Mouse (Mus musculus) inflammation-experienced regulatory T-cells, adult 6 months (primary cell): ENCODE measurements around the gene Nfkbie. TPM values are rescaled to one million over a fixed set of nuclear protein-coding genes. Genes with fewer than 3 reads are reported as not detected.

Experiments used
- ATAC-seq: one replicate; pipeline ENCODE4 v1.8.0; 2017
- polyA plus RNA-seq, 3 experiments: library from polyadenylated mRNA; unstranded; fragments of 100-300 nt; shearing (Covaris generic); gene quantifications; one replicate each; pipeline ENCODE4 v1.2.1; 2017

Nfkbie gene
- polyA plus RNA-seq, 3 experiments from 2014 or later, result 35.1 to 44.1 (median 43.1) TPM

GRCm38 (mm10) chr17:45582715-45583355 lies 27.3 kb downstream of the Nfkbie start:
- ATAC-seq, result no peak

DNA sequence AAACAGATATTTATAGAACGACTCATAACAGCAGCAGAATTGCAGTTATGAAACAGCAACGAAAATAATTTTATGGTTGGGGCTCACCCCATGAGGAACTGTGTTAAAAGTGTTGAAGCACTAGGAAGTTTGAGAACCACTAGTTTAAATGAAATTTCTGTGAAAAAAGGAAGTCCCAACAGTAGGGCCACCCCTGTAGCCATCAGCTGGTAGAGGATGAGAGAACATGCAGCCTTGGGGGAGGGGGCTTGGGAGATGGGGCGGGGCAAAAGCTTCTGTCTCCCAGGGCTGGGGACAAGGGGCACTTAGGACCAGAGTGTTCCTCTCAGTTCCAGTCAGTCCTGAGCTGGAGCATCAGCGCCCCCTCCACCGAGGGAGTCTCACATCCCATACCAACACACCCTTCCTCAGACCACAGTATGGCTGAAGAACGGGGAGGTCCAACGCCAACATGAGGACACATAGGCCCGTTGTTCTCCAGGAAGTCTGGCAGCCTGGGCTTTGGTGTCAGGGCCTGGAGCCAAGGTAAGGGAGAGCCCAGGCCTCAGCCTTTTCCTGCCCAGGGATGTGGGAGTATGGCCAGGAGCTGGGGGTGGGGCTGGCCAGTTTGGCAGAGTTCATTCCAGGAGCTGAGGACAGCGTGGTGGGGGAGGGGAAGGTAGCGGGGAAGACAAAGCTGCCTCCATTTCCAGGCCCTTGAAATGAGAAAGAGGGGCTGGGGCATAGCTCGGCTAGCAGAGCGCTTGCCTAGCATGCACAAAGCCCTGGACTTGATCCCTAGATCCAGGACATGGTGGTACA lies 28.8 kb downstream of the Nfkbie start:
- ATAC-seq, result no peak

DNA sequence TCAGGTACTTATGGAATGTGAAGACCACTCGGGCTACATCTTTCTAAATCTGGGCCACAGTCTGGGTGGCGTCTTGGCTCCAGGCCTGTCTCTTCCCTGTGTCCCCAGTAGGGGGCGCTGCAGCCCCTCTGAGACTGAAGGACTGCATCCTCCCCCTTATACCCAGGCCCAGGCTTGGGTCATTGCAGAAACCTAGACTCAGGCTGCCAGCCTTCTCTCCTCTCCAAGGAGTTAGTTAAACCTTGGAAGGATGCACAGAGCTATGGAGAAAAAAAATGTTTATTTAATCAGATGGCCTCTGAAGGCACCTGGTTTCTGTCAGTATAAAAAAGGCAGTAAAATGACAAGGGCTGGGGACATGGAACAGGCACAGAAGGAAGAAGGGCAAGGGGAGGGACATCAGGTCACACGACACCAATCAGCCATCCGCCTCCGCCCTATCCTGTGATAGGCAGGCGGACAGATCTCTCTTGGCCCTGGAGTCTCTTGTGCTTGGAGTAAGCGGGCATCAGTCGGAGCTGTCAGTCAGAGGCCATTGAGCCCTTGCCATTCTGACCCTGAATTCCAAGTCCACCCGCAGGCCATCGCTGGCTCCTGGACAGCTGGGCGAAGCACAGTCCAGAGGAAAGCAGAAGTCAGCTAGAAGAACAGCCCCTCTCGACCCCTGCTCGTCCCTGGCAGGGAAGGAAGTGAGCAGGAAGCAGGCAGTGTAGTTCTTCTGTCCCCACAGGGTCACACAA lies 29.6 kb downstream of the Nfkbie start:
- no peak for ATAC-seq

- no peak for ATAC-seq
These were observed 30.4 kb downstream of the Nfkbie start for GRCm38 (mm10) chr17:45585725-45586448.

DNA sequence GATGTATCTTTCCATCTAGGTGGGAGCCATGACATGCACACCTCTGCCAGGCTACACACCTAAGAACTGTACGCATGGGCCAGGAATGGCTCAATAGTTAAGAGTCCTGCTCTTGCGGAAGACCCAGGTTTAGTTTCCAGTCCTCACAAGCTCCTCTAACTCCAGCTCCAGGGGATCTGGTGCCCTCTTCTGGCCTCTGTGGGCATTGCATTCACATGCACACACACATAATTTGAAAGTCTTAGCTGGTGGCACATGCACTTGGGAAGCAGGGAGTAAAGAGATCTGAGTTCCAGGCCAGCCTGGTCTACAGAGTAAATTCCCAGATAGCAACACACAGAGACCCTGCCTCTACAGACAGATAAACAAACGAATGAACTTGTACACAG lies 30.9 kb downstream of the Nfkbie start:
- no peak for ATAC-seq

DNA sequence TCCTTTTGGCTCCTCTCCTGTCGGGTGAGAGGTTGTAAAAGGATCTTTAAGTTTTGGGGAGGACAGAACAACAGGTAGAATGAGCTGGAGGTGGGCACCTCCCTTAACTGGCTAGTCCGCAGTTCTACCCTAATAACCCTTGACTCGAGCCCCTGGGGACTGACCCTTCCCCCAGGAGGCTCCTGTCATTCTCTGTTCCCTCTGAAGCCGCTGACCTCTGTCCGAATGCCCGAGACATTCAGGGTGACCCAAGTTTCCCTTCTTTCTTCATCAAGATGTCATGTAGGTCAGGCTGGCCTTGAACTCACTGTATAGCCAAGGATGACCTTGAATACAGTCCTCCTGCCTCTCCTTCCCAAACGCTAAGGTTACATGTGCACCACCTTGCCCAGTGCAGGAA lies 32.9 kb downstream of the Nfkbie start:
- no peak for ATAC-seq

DNA sequence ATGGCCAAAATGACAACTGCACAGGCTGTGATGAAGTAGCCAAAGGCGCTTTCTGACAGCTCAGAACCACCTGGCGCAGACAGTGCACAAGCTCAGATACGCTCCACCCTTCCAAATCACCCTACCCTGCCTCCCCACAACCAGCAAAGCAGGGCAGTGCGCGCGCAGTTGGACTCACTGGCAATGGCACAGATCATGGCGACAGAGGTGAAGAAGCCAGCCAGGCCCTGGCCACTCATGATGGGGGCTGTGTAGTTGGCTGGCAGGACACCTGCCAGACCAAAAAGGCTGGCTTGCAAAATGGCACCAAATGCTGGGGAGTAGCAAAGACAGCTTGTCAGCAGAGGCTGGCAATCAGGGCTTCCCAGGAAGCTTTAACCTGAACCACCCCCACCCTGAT lies 33.7 kb downstream of the Nfkbie start:
- no peak for ATAC-seq

GRCm38 (mm10) chr17:45589844-45590243 lies 34.3 kb downstream of the Nfkbie start:
- no peak for ATAC-seq

DNA sequence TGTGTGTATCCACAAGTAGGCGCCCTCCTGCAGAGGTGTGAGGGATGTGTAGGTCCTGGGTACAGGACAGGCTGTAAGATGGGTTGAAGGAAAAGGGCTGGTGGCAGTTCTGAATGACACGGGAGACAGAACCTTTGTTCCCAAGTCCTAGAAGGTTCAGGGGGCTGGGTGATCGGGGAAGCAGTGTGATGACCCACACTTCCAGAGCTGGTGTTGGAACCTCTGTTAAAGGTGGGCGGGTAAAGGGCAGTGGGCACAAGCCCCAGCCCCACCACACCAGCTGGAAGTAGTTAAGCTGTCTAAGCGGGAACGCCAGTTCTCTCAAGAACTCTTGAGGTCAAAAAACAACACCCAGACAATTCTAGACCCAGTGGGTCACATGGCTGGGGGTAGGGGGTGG lies 34.9 kb downstream of the Nfkbie start:
- no peak for ATAC-seq

DNA sequence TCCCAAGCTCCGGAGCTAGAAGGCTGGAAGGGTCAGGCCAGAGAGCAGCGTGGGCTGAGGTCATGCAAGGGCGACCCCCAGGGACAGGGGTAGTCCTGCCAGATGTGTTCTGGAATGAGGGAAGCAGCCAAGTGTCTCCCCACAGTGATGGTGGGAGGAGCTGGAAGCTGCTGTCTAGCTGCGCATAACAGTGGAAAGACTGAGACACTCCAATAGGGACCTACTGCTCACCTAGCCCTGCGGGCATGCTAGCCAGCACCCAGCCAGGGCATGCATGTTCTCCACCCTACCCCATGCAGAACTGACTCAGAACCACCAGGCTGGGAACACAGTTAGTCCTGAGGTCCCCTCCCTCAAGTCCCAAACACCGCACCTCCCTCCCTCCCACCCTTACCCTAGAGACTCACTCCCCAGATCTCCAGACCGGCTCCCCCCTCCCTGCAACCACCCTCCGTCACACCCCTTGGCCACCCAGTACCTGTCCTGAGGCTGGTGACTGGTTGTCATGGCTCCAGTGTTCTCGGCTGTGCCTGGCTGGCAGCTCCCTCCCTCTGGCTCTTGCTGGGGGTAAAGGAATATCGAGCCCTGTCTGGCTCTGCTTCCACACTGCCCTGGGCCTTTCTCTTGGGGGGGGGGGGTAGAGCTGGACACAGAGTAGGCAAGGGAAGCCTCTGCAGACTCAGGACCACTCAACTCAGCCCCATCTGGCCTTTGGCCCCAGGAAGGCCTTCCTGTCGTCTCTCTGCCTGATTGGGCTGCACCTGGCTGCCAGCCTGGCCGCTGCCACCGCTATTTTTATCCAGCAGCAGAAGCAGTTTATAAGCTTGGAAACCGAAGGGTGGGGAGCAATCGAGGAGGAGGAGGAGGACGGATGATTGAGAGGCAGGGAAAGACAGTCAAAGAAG lies 36.5 kb downstream of the Nfkbie start:
- ATAC-seq, result no peak

DNA sequence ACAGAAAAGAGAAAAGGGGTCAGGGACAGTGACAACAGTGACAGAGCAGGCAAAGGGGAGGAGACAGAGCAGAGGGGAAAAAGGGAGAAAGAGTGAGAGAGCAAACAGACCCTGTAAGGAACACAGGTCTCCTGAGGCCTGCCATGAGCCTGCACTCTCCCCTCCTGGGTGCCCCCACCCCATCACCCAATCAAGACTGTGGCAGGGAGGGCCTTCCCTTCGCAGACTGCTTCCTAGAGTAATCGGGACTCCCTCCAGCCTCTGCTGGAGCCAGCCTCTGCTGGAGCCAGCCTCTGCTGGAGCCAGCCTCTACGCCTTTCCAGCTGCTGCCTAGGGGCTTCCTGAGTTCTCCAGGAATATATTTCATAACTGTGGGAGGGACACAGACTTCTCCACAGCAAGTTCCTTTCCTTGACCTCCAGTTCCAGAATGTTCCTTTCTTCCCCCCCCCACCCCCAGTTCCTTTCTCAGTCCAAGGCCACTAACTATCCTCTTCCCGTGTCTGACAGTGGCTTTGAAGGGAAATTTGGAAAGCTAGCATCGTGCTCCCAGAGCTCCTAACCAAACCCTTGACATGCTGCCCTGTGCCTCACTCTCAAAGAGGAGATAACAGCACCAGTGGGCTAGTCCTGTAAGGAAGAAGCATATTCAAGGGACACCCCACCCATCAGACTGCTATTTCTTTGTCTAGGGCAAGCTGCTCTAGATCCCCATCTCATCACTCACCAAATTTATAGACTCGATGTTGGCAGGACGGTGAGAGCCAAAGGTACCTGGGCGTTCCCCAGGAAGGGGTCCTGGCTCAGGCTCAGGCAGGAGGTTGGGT lies 37.3 kb downstream of the Nfkbie start:
- ATAC-seq, result no peak

GRCm38 (mm10) chr17:45593479-45593878 lies 38.0 kb downstream of the Nfkbie start:
- no peak for ATAC-seq

DNA sequence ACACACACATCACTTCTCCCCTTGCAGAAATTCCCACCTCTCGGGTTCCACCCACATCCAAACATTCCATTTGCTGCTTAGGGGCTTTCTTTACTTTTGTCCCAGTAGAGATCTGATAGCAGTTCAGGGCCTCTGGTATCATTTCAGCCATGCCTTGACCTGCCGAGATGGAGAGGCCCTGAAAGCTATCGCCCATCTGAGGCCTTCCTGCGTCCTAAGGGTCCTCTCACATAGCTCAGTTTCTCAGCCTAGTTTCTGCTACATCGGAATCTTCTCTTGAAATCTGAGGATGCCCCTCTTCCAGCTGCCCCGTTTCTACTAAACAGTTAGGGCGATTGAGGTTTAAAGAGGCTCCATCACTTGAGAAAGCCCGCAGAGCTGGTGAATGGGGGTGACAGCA lies 38.7 kb downstream of the Nfkbie start:
- ATAC-seq, result no peak

GRCm38 (mm10) chr17:45594881-45595735 lies 39.6 kb downstream of the Nfkbie start:
- ATAC-seq, result peak; percentile 84

- peak; percentile 26 for ATAC-seq
These were observed 40.4 kb downstream of the Nfkbie start for GRCm38 (mm10) chr17:45595736-45596390.

DNA sequence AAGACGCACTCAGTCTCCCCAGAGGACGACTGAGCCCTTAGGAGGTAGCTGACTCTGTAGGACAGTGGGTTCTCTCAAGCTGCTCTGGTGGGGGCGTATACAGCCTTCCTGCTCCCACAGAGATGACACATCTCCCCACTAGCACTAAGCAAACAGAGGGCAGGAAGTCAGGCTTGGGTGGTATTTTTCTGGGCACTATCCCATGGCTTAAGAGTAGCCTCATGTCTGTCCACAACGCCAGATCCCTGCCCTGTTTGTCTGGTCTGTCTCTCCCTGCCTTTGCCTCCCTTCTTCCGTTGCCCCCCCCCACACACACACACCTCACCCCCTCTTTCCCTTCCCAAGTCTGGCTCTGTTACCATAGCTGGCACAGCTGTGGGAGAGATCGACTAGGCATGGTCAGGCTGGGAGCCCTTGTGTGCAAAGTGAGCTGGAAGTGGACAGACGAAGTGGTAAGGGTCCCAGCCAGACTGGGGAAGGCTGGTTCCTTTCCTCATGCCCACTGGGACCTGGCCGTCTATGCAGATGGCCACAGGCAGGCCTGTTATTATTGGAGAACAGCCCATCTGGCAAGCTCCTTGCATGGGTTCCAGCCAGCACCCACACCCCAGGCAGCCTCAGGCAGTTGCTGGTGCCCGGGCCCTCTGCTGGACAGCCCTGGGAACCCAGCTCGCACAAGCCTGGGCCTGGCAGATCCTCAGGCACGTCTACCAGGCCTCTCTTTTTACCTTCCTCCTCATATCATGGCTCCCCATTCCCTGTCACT lies 41.3 kb downstream of the Nfkbie start:
- no peak for ATAC-seq

DNA sequence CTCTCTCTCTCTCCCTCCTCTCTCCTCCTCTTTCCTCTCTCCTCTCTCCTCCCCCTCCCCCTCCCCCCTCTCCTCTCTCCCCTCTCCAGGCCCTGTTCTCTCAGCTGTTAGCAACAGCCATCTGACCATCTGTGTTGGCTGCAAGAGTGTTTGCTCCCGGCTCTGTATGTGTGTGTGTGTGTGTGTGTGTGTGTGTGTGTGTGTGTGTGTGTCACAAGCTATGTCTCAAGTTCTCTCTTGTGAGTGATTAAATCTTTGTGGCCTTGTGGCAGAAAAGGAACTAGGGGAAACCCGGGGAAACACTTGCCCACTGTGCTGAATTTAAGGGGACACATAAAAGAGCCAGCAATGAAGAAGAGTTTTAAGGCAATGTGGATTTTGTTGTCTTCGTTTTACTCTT lies 42.3 kb downstream of the Nfkbie start:
- no peak for ATAC-seq

DNA sequence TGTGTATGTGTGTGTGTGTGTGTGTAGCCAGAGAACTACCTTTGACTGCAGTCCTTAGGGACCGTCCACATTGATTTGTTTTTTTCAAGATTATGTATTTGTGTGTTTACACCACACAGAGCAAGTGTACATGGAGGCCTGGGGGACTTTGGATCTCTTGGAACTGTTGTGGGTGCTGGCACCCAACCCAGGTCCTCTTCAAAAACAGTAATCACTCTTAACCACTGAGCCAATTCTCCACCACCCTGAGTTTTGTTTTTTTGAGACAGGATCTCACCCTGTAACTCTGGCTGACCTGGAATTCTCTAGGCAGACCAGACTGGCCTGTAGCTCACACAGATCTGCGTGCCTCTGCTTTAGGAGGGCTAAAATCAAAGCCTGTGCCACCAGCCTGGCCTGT lies 42.9 kb downstream of the Nfkbie start:
- no peak for ATAC-seq

GRCm38 (mm10) chr17:45598891-45599290 lies 43.4 kb downstream of the Nfkbie start:
- ATAC-seq, result no peak
